Mouse (Mus musculus) layer of hippocampus, adult 11-12 months (tissue): ENCODE results near the gene Ttll5.

Experiments used
- DNase-seq: peaks from one replicate; pipeline ENCODE4 v3.0.0; 2022; ENCODE audit warnings: low spot score

Gene Ttll5

DNA sequence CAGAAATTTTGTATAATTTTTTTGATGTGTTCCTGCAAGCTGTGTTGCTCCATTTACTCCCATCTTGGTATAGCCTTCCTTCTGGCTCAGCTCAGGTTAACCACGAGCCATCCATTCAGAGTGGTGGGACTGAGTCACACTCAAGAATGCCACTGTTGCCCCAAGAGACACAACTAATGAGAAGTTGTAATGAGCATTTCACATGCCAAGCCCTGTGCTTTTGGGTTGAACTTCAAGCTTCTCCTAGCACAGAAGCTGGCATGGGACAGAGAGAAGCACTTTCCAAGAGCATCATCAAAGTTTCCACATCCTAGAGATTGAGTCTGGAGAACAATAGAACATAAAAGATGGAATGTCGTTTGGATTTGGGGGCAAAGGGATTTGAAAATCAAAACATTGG lies 190.7 kb downstream of the Ttll5 start:
- no peak for DNase-seq

DNA sequence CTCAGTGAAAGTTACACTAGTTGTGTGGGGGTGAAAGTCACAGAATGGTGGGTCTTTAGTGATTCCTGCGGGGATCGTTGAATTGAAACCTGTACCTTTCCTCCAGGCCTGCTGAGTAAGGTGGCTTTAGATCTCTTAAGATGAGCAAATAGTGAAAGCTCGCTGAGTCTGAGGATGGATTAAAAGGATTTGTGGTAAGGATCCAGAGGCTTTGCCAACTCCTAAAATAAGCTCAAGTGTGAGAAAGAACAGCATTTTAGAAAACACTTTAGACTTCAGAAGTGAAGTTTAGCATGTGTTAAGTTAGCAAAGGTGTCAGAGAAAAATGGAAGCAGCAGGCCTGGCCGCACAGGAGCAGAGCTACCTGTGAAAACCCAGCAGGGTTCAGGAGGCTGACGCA lies 192.9 kb downstream of the Ttll5 start:
- DNase-seq, result no peak

DNA sequence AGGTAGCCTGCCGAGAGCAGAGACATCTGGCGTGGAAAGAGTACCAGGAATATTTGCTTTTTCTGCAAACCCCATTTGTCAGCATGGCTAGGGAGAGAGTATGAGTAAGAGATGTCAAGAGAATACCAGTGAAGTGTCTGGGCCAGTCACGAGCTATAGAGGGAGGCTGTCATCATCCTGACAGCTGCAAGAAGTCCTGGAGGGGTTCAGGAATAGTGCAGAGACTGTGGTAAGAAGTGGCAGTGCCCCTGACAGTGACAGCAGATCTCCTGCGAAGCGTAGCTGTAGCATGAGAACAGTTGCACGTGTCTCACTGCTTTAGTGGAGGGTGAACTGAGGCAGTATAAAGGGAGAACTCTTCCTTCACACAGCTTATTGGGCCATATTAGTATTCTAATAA lies 197.1 kb downstream of the Ttll5 start:
- no peak for DNase-seq

DNA sequence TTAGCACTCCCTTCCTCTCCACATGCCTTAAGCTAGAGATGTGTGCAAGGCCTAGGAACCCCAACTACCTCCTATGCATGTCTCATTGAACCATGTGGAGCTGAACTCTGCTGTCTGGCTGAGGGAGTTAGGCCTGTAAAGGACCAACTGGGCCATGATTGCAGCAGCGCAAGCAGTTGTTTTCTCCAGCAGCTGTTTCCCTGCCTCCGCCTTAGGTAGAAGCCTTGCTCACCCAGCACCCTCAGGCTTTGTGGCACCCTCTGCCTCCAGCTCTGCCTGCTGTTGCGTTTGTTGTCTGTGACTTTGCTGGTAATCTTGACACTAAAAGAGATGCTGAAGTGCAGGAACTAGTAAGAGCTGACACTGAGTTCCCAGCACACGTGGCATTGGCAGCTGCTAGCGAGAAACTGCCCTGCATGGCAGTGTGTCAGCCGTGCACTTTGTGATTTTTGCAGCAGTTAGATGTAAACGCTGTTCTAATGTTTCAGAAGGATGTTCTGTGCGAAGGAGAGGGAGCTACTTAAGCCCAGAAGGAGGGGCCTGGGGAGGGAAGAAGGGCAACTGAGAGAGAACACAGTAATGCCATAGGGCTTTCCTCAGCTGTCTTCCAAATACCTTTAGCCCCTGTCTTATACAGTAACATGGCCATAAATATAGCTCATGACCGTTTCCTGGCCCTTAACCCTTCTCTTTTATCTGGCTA lies 198.0 kb downstream of the Ttll5 start:
- DNase-seq, result no peak

DNA sequence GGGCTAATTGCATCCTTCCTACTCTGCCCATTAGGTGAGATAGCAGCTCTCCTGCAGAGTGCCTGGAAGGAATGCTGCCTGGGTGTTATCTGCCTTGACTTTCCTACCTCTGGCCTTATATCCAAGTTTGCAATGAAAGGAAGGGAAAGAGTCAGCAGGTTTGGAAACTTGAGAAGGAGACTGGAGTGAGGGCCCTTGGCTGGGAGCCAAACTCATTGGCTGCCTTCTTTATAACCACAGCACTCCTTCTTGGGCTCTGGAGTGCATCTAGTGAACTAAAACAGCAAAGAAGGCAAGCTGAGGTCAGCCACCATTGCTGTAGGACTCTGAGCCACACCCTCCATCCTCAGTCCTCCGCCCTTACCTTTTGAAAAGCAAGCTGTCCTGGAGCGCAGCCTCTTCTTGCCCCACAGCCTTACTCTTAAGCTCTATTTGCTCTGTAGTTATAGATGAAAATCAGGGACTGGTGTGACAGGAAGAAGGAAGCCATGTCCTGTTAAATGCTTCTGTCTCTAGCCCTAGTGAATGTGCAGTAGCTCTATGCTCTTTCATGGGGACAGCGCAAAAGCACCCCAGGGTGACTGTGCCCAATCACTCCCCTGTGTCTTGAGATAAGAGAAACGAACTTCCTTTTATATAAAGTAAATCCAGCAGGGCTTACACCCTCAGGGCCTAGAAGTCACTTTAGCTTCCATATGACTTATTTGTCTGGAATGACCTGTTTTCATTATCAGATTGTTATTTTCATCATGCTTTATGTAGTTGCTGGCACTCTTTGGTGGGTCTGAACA lies 198.8 kb downstream of the Ttll5 start:
- no peak for DNase-seq

DNA sequence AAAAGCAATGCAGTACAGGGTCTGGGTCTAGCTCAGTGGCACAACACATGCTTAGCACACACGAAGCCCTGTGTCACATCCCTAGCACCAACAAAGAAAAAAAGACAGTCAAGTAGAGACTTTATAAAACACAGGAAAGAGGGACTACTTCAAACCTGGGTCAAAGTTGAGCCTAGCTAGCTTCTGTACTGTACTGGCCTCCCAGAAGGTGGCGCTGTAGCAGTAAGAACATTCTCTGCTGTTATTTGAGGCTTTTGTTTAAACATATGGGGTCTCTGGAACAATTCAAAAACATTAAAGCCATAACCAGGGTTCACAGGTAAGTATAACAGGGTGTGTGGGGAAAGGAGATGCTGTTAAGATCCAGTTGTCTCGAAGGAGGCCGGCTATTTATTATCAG lies 200.0 kb downstream of the Ttll5 start:
- peak; percentile 24 for DNase-seq

DNA sequence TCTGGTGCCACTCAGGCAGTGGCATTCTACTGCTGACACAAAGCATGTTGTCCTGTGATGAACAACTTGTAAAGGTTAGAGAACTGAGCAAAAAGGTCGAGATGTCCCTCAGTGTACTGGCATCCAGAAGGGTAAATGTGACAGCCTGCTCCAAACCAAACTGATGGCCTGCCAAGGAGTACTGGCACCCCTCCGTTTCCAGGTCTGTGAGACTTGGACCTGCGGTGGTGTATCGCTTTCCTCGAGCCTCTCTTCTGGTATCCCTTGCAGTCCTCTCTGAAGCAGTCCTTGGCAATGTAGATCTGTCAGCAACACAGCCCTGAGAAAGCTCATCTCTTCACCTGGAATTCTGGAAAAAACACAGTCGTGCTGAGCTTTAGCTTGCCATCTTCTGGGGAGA lies 201.0 kb downstream of the Ttll5 start:
- DNase-seq, result no peak

DNA sequence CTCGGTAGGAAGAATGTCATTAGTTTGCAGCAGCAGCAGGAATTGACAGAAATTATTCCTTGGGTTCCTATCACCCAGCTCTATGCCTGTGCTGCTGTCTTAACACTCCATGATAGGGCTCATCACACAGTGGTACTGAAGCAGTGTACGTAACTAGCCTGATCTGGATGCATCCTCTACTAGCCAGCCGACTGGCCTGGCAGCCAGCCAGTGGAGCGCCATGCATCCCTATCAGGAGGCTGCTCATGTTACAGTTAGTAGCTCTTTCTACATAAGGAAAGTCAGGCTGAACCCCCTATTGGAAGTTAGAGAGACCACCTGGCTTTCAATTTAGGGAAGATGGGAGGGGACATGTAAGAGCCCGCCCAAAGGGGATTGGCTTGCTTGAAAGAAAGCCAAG lies 202.5 kb downstream of the Ttll5 start:
- no peak for DNase-seq

DNA sequence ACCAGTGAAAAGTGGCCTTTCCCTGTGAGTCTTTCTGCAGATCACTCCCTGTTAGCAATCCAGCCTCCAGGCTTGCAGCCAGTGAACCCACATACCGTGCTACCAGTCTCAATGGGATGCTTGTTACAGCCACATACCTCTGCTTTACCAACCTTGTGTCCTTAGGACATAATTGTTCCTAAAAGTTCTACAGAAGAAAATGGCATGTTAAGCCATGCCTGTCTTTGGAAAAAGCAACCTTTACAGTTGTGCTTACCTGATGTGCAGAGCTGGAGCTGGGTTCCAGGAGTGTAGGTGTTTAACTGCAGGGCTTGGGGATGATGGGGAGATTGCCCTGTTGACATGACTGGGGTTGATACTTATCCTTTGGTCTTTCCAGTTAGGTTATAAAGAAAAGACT lies 203.3 kb downstream of the Ttll5 start:
- no peak for DNase-seq

DNA sequence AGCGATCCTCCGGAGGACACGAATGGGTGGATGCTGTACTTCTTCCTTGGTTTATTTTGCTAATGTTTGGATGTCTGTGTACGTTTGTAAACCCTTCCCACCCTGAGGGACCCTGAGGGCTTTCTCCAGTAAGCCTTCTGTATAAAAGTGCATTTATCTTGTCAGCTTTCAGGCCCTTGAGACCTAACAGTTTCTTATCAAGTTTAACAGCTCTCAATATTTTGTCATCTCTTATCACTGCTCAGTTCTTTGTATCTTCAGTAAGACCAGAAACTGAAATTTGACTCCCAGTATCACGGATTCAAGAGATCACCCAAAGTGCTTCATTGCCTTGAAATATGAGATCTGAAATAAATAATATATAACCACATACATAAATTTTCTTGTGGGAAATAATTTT lies 206.5 kb downstream of the Ttll5 start:
- no peak for DNase-seq

DNA sequence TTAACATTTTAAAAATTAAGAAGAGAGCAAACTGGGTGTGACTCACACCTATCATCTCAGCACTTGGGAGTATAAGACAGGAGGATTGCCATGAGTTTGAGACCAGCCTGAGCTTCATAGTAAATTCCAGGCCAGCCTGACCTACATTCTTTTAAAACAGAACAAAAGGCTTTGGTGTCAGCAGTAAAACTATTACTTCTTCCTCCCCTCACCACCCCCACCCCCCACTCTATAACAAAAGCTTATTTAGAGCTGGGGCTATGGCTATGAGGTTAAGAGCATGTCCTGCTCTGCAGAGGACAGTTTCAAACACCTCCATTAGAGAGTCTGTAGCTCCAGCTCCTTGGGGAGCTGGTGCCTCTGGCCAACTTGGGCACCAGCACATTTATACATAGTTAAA lies 211.1 kb downstream of the Ttll5 start:
- no peak for DNase-seq

DNA sequence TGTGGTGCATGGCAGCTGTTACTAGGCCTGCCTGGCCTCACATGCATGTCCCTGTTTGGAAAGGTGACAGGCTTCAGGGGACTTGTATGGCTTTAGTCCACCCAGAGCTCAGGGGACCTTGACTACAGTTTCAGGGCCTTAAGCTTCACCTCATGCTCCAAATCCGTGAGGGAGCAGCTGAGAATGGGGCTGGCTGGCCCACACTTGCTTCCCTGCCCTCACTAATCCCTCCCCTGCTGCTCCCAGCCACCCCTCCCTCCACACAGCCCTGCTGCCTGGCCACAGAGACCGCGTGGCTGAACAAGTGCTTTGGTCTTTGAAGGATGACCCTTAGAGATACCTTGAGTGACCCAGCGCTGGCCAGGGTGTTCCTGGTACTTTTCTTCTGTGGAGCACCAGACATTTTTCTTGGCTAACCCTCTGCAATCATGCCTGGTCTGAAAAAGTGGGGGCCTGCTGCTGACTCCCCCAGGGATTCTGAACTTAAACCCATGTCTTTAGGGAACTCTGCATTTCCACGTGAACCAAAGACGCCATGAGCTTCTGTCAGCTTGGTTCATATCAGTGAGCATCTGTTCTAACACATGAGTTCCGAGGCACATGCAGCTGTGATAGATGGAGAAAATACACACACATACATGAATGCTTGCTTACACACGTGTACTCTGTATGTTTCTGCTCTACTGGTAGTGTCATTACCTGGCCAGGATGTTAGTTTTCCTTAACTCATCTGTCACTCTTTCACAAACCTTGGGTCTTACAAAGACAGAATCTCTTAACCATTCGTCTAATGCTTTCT lies 212.1 kb downstream of the Ttll5 start:
- DNase-seq, result no peak

DNA sequence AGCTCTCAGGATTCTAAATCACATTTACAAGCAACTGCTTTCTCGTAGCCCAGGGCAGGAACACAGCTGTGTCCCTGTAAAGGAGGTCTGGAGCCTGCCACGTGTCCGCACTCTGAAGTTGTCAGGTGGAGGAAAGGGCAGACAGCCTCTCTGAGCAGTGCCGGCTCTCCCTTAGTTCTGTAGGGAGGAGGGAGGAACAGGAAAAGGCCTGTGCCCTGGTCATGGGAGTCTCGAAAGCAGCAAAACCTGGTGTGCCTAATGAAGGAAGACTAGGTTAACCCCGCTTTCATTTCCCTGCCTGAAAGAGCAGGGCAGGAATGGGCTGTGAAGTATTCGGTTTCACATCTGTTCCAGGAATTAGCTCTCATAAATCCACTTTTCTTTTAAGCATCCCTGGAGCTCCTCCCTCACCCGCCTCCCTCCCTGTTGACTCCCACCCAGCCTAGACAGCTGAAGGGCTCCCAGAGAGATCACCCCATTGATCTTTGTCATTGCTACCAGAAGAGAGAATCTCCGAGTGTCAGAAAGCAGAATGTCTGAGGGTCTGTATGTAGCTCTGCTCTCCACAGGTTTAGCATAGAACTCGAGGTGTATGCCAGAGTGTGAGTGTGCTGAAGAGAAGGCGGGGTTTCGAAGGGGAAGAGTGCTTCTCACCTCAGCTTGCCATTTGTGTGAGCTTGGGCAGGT lies 212.9 kb downstream of the Ttll5 start:
- no peak for DNase-seq

DNA sequence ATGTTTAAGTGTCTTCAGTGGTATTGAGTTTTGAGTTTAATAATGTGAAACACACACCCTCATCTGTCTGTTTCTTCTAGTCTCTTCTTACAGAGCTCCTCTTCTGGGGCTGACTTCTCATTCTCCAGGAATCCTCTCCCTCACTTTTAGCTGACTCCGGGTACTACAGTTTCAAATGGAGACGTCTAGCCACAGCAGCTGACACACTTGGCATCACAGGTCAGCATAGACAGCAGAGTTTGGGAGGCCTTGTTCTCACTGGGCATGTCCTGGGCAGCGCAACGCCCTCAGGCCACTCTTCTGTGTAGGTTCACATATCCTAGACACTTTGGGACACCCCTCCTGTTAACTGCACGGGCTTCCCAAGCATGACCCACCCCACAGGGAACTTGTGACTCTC lies 214.6 kb downstream of the Ttll5 start:
- no peak for DNase-seq

DNA sequence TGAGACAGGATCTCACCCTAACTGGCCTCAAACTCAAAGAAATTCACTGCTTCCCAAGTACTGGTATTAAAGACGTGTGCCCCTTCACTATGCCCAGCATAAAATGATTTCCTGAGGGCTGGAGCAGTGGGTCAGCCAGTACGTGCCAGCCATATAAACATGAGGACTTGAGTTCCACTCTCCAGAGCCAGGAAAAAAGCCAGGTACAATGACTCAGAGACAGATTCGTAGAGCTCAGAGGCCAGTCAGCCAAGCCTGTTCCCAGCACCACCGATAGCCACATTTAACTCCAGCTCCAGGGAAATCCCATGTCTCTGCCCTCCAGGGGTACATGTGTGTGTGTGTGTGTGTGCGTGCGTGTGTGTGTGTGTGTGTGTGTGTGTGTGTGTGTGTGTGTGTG lies 215.3 kb downstream of the Ttll5 start:
- no peak for DNase-seq

DNA sequence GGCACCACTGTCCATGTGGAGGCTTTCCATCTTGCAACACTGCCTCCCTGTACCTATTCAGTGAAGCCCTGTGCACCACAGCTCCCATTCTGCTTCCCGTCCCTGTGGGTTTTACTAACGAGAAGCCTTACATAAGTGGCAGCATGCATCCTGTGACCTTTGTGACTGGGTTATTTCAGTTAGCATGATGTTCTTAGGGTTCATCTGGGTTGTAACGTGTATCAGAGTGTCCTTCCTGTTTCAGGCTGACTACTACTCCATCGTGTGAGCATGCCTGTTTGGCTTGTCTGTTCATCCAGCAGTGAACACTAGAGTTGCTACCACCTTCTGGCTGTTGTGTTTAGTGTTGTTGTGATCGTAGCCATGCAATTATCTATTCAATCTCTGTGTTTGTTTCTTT lies 221.7 kb downstream of the Ttll5 start:
- DNase-seq, result no peak

DNA sequence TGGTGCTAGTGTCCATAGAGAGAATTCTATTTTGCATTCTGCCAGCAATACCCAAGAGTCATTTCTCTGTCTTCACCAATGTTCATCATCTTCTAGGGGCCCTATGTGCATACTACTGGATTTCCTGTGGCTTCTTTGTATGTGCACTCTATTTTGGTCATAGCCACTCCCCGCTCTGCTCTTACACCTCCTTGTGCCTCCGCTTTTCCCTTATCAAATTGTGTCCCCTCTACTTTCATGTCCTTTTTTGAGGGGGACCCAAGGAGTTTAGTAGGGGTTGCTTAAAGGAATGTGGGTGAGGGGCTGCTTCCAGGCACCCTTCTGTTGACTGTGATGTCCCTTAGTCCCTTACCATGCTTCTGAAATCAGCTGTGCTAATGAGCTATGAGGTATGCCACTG lies 222.3 kb downstream of the Ttll5 start:
- no peak for DNase-seq

DNA sequence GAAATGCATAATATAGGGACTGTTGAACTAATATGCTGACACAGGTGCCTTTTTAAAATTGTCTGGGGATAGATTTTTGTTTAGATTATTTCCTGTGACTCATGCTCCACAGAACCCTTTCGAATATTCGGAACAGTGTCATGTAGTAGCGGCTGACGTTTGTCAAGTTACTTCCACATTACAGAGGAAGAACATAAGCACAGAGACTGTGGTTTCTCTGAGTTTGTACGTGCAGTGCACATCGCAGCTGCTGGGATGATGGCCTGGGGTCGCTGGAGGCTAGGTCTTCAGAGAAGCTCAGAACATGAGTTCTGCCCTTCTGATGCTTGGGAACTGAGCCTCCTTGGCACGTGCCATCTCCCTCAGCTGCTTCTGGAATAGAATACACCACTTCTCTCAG lies 222.9 kb downstream of the Ttll5 start:
- no peak for DNase-seq

DNA sequence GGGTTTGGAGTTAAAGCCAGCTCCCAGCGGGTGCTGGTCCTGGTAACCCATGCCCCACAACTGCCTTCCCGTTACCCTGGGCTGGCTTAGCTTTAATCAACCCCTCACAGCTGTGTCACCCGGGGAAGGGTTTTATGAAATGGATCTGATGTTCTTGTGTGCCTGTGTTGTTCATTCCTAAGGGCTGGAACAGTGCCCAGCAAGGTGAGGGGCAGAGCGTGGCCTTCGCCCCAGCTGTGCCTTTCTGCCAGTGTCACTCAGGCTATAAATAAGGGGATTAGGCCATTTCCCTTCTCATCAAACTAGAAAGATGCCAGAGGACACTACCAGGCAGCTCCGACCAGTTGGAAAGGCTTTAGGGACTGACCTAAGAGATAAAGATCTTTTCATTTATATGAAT lies 225.4 kb downstream of the Ttll5 start:
- no peak for DNase-seq

DNA sequence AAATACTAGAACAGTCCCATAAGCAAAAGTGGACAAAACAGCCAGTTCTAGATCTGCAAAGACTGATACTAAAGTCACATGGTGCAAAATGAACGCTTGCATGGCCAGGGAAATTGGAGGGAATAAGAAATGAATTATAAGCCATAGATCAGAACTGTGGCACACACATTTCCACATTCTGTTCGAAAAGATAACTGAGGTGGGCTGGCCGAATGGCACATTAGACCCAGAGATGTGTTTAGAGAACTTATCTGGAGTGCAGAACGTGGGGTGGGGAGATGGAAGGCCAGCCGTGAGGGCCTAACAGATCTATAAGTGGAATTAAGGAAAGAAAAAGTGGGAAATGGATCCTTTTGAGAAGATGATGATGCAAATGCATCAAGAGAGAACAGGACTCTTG lies 227.0 kb downstream of the Ttll5 start:
- no peak for DNase-seq

DNA sequence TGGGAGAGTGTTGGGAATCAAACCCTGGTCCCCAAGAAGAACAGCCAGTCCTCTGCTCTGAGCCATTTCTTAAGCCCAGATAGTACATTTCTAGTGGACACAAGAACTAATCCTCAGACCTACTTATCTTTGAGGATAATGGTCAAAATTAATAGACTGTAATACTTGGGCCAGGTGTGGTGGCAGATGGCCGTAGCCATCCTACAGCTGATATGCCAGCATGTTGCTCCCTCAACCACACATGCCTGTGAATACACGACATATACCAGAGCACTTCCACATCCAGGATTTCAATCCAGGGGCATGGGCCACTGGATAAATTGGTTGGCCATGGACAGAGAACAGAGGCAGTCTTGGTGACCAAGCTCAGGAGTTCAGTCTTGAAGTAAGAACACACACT lies 230.8 kb downstream of the Ttll5 start:
- no peak for DNase-seq

DNA sequence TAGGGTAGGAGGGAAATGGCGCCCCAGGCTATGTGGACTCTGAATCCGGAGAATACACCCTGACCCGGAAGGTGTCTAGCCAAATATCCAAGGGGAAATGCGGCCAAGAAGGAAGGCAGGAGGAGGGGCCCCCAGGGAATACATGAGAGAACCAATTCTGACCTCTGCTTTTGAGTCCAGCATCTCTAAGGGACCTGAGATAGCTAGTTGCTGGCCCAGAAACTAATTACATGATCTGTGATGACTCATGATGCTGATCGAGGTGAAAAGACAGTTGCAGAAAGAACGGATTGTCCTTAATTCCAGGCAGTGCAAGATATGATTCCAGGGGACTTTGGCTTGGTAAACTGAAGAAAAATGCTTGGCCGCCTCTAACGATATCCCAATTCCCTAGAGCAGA lies 232.5 kb downstream of the Ttll5 start:
- no peak for DNase-seq

DNA sequence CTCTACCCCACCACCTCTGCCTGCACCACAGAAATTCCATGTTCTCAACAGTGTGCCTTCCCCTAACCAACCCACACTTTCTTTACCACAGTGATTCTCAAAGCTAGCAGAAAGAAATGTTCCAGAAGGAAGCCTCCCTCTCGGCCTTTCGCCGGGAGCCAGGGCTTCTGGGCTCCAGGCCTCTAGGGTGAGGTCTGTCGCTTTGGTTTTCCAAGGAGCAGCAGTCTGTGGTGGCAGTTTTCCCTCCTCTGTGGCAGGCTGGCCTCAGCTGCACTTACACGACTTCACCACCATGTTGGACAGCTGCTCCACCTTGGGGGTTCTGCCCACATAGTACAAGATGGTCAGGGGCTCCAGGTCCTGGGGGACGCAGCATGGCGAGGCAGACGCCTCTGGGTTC lies 233.1 kb downstream of the Ttll5 start:
- no peak for DNase-seq
